Mouse (Mus musculus) lung, postnatal 10 days (tissue): ENCODE results near the gene Herpud1.

ENCODE experiments used
- DNase-seq: peaks from one replicate; pipeline ENCODE4 v3.0.0; 2021

Herpud1 gene

DNA sequence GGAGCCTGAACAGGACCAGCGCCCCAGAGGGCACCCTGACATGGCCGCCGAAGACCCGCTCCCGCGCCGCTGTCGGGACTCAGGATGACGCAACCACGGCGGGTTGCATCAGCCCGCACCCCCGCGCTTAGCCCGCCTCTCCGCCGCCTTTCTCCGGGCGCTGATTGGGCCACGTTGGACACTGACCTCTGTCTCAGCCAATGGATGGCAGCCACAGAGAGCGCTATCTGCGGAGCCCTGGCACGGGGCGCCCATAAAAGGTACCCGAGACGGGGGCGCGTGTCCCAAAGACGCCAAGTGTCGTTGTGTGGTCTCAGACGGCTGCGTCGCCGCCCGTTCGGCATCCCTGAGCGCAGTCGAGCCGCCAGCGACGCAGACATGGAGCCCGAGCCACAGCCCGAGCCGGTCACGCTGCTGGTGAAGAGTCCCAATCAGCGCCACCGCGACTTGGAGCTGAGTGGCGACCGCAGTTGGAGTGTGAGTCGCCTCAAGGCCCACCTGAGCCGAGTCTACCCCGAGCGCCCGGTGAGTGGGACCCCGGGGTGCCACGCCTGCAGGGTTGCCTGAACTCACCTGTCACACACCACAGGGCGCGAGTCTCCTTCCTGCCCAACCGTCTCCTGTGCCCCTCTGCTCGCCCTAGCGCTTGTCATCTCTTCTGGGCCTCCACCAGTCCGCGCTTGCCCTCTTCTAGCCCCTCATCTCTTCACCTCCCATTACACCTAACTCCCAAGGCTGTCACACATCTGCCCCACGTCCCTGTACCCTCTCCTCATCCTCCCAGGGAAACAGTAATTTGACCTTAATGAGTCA is at the start of gene Herpud1:
Gene Herpud1 (plus strand): TSS at position 225 of the 813 bp plus-strand sequence.
- DNase-seq = peak; percentile 98

DNA sequence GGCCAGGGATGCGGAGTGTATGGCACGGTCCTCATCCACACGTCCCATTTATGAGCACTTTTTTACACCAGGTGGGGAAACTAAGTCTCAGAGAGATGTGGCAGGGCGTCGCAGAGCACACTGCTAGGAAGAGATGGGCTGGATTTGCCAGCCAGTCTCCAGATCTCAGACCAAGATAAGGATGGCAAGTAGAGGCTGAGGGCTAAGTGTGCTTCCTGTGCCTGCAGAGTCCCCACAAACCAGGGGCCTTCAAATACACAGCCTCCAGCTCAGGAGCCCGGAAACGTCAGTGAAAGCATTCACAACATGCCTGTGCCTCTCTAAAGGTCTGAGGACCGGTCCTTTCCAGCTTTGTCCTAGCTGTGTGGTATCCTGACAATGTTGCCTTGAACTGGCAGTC is 48.7 kb upstream of the Herpud1 start:
- no peak for DNase-seq

DNA sequence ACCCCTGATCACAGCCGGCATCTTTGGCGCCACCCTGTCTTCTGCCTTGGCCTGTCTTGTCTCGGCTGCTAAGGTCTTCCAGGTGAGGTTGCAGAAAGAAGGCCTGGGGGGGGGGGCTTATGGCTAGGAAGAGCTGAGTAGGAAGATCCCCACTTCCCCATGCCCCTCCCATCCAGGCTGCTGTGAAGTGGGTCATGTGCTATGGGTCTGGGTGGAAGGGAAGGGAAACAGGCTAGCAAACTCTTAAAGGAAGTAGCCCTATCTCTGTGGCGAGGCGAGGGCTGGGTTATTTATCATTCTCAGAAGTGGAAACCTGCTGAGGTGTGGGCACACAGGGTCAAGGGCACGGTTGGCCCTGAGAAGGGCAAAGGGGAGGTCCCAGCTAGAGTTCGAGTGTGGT is 45.4 kb upstream of the Herpud1 start:
- no peak for DNase-seq

DNA sequence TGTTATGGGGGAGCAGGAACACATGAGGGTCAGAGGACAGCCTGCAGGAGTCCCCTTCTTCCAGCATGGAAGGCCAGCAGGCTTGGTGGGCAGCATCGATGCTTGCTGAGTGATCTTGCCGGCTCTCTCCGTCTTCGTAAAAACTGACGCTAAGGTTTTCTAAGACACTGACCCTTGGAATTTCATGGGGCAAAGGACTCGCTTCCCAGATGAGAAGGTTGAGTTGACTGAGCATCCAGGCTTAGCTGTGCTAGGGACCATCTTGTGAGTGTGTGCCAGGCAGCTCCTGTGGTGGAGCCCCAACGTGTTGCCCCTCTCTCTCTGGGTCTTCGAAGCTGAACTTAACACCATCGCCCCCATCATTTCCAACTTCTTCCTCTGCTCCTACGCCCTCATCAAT is 43.5 kb upstream of the Herpud1 start:
- DNase-seq = no peak

DNA sequence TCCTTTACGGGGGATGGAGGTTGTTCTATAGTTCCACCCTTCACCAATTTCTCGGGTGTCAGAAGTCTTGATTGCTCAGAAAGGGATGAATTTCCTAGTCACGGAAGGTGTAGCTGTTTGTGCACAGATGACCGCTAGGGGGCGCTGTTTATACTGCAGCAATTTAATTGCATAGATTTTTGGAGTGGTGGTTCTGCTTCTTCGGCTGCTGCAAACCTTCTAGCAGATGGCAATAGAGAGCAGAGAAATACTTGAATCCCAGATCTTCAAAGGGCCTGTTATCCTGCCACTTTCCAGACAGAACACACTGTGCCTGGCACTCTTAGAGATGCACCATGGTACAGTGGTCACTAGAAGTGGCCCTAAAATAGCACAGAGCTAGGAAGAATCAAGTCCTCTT is 42.9 kb upstream of the Herpud1 start:
- peak; percentile 89 for DNase-seq

DNA sequence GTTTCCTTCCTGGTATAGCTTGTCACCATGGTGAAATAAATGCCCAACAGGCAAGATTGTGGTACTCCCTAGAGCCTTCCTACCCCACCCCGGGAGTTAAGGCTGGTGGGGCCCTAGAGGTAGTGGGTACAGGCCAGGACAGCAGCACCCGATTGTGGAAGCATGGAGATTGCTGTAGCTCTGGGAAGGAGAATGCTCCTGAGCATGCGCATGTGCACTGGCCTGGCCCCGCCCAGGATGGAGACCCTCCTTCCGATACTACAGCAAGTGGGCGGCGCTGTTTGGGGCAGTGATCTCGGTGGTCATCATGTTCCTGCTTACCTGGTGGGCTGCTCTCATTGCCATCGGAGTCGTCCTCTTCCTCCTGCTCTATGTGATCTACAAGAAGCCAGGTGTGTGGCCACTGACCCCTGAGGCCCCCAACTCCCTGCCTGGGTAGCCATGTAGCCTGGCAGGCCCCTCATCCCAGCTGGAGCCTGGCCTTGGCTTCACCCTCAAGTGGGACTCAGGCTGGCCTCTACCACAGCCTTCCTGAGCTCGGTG is 42.4 kb upstream of the Herpud1 start:
- no peak for DNase-seq

DNA sequence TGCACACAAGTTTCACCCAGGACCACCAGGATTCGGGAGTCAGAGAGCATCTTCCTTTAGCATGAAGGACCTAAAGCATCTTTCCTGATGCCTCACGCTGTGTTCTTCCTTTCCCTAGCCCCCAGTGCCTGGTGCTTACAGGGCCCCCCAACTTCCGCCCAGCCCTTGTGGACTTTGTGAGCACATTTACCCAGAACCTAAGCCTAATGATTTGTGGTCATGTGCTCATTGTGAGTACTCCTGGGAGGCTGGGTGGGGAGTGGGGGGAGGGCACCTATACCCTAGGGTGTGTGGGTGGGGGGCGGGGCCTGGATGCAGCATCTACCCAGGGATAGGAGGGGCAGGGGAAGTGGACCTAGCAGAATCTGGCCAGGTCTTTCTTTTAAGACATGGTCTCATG is 40.6 kb upstream of the Herpud1 start:
- DNase-seq = no peak

DNA sequence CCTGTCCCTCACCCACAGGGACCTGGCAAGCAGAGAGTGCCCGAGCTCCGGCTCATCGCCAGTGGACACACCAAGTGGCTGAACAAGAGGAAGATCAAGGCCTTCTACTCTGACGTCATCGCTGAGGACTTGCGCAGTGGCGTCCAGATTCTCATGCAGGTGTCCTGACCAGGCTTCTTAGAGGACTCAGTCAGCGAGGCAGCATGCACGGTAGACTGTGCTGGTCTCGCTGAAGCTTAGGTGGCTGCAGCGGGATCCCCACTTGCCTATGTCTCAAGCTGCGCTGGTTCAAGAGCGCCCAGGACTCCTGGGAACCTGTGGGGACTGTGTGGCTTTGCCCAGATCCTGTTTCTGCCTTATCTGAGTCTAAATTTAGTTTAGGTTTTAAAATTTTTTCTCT is 40.0 kb upstream of the Herpud1 start:
- no peak for DNase-seq

DNA sequence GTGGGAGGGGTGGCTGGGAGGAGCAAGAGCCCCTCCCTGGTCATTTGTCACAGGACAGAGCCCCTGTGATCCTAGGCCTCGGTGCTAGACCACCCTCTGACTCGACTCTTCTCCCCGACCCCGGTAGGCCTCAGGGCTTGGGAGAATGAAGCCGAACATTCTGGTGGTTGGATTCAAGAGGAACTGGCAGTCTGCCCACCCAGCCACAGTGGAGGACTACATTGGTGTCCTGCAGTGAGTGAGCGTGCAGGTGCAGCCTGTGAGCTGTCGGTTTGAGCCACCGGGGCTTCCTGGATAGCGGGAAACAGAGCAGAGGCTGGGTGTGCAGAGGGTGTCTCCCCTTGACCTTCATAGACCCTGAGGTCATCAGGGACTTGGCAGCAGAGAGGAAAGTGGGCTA is 37.8 kb upstream of the Herpud1 start:
- DNase-seq = peak; percentile 50

DNA sequence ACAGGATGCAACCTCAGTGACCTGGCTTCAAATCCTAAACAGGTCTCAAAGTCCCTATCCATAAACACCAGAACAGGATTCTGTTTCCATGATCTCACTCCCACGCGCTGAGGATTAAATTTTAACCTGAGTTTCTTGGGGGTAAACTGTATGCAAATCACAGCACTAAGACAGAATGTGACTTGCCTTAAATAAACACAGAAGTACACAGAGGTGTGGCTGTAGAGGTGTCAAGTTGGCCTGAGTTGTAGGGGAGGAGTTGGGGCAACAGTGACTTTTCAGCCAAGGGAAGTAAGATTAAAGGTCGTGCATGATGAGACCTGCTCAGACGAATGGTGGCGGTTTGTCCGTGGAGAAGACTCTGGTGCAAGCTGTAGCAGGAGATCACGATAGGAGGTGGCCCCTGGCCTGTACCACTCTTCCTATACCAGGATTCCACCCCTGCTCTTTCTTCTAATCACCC is 32.1 kb upstream of the Herpud1 start:
- DNase-seq = peak; percentile 48

DNA sequence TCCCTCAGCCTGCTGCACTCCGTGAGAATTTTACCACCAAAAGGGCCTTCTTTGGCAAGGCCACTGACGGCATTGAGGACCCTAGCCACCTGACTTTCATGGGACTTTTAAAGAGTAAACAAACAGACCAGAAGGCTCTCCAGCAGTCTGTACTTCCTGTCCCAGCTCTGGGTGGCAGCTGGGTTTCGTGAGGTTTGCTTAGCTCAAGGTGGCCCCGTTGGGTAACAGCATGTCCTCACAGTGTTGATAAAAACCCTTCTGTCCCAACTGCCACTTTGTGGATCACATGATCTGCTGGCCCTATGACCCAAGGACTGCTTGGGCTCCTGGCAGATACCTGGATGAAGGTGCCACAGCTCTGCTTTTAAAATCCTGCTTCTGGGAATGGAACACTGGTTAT is 31.7 kb upstream of the Herpud1 start:
- peak; percentile 59 for DNase-seq

DNA sequence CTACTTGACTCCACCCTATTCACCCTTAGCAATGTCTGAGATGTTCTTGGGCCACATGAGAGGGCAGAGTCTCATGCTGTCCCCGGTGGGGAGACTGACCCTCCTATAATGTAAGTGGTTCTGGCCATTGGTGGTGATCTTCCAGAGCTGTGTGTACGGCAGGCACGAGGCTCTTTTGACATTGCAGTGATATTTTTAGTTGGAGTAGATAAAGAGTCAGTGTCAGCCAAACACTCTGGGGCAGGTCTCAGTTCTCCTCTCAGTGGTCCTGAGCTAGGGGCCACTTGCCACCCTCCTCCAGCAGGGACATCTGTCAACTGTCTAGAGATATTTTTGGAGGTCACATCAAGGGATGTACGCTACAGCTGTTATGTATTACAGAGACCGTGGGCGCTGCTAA is 29.0 kb upstream of the Herpud1 start:
- no peak for DNase-seq

DNA sequence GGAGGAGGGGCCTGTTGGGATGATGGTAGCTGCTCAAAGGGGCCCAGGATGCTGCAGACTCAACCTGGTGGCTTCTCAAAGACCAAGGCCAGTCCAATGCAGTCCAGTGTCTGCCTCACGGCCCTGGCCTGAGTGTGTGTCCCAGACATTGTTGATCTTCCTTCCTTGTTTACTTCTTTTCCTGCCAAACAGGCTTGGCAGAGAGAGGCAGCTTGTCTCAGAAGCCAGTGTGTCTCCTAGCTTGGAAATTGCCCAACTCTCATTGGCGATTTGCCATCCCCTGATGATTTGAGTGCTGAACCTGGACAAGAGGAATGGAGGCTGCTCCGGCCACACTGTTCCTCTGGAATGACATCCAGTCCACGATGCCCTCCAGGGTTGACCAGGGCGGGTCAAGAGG is 27.7 kb upstream of the Herpud1 start:
- DNase-seq = peak; percentile 93

DNA sequence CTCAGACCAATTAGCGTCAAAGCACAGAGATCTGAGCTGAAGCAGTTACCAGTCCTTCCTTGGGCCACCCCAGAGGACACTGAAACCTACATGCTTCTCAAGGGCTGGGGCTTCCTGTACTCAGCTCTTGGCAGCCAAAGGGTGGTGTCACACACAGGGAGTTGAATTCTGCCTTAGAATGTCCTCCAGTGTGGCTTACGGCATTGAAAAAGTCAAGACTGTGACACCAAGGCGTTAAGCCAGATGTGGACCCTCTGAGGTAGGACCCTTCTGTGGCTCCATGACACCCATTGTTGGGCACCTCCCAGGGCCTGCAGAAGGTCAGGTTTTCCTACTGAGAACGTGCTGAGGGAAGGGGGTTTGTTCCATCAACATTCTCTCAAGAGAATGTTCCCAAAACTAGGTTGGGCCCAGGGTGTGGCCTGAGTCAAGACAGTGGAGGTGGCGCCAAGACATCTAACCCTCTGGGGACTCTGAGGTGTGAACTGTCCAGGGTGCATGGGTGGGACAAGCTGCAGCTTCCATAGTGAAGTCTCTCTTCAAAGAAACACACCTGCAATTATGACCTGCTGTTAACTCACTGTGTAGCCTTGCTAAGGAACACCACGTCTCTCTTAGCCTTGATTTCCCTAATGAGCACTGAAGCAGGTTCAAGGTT is 24.3 kb upstream of the Herpud1 start:
- DNase-seq = no peak

DNA sequence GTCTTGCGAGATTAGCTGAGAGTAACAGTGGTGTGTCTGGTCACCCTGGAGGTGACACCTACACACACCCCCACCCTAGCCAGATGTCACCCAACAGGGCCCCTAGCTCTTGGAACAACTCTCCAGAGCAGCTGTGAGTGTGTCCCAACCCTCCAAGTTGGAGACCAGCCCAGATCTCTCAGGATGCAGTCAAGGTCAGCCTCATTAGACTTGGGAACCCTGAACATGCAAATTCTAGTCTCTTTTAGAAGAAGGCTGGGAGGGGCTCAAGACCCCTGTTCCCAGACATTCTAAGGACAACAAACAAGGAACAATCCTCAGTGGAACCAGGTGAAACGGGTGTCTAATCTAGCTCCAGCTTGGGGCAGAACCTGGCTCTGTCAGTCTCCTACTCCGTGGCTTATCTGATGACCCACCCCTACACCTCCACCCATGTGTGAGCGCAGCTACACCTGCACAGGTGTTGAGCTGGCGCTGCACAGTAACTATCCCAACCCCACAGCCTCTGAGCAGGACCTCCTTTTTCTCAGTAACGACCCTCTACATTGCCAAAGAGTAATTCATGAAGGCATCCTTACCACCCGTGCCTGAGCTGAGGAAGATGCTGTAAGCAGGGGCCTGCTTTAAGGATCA is 23.5 kb upstream of the Herpud1 start:
- DNase-seq = peak; percentile 82

DNA sequence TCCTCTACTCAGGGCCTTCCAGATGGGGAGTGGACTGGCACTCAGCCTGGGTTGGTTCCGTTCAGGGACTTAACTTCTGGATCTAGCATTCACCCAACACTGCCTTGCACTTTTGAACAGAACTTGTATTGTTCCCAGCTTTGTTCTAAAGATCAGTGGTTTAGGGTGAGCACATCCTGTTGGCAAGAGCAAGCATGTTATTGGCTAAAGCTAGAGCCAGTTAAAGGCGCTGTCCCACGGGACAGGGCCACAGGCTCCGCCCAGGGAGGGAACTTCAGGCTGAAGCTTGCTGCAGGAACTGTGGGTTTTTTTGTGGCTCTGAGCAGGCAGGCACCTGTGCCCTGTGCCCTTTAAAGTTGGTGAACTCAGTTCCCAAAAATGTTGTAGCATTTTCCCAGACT is 22.9 kb upstream of the Herpud1 start:
- peak; percentile 91 for DNase-seq

DNA sequence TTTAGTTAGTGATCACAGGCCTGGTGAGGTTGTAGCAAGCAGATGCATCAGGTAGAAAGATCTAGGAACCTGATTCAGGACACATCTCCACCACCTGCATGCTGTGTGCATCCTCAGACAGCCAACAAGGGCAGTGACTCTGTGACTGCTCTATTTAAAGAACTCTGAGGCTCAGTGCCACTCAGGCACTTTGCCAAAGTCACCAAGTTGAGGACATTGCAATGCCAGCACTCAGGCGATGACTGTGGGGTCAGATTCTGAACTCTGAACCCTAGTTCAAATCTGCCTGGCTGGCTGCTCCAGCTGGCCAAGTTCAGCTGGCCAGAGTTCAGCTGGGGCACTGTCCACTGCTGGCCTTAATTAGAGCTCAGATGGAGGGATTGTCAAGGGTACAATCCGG is 22.3 kb upstream of the Herpud1 start:
- peak; percentile 65 for DNase-seq

DNA sequence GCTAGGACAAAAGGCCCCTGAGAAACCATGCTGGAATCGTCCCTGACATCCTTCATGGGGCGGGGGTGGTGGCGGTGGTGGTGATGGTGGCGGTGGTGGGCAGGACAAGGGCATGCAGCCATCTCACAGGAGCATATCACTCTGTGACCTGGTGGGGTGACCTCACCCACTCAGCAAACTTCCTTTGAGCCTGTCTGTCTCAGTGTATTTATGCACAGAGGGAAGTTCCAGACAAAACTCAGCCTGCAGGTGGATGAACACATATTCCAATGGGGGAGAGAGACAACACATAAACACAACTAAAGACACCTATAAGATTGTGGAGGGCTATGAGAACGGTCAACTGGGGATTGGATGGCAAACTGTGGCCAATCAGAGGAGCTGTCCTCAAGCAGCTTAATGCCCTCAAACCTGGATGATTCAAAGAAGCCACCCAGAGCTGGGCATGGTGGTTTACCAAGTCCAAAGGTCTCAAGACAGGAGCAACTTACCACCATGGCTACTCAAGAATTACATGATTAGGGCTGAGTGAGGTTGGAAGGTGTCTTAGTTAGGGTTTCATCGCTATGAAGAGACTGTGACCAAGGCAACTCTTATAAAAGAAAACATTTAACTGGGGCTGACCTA is 21.4 kb upstream of the Herpud1 start:
- DNase-seq = no peak

DNA sequence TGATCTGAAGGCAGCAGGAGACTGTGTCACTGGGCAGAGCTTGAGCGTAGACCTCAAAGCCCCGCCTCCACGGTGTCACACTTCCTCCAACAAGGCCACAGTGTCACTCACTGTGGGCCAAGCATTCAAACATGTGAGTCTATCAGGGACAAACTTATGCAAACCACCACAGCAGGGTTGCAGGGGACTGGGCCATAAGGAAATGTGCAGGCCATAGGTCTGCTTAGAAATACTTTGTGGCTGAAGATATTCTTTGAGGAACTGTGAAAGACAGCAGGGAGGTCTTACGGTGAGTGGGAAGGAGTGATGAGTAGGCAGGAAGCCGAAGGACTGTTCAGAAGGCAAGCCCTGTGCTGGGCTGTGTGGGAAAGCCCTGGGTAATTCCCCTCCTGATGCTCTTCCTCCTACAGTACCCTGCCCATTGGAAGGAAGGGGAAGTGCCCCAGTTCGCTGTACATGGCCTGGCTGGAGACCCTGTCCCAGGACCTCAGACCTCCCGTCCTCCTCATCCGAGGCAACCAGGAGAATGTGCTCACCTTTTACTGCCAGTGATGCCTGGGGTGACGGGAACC is 20.7 kb upstream of the Herpud1 start:
- DNase-seq = peak; percentile 55

DNA sequence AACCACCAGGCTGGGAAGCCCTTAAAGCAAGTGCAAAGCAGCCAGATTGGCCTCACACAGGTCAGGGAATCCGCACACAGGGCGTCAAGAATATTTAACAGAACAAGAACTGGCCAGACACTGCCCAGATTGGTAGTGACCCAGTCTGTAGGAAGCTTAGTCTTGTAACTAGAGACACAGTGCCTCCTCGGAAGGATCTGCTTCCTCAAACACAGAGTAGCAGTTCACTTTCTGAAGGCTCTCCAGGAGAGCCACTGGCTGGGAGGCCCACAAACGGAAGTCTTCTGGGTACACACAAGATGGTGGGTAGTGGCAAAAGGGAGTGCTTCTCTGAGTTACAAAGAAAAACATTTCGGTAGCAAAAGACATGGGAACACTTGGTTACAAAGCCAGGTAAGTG is 15.4 kb upstream of the Herpud1 start:
- DNase-seq = no peak

DNA sequence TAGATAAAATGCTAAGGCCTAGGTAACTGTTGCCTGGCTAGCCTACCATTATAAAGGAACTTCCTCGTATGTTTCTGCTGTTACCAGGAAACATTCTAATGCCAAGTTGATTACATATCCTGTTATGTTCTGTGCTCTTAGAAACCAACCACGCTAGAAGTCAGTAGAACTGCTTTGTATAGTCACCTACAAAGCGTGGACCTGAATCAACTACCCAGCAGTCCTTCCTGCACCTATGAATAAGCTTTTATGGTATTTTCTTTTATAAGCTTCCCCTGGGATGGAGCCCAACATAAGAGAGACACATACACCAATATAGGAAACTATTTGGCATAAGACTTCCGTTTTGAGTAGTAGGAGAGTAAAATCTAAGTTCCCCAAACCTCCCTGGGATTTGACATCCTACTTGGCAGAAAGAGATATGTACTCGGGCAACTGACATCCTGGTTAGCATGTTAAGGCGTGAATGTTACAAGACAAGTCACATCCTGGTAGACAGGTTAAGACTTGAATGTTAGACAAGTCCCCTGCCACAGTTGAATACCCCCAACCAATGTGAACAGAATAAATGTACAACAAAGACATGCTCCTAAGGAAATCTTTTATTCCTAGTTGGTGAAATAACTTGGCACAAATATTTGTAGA is 13.2 kb upstream of the Herpud1 start:
- no peak for DNase-seq

DNA sequence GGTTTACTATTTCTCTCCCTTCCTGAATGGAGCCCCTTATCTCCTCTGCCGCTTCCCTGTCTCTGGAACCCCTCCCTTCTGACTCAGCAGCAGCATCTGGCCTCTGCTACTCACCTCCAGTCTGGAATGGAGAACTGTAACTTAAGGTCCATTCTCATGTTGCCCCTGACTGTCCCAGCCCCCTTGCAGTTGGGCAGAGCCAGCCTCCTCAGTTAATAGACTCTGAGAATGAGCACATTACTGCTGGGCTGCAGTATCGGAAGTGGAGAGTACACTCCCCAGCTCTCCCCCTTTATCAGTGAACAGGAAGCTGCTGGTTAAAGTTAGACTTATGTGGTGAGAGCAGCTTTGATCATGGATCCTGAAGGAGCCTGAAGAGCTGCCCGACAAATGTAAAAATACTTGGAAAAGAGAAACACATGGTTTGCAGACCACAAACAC is 10.7 kb upstream of the Herpud1 start:
- no peak for DNase-seq
